Mouse (Mus musculus): ENCODE data around the gene Gm8890.
"Not testable (repeated sequence)": the region's sequence is repeated elsewhere in the genome, so short reads cannot be mapped to it uniquely, and the experiment has no call there.

Gene Gm8890

DNA sequence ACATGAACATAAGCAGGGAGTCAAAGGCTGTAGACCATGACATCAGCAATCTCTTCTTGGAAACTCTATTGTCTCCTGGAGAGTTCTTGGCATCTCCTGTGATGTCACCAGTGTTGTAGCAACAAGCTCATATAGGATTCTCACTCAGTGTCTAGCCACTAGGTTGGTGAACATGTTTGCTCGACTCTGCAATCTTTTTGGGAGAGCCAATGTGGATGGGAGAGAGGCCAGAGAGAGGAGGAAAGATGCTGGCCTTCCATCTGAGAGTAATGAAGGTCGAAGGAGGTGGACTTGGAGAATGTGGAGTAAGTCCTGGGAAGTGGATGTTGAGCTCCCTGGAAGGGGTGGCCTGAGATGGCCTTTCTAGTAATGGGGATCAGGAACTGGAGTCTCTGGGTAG lies at the start of gene Gm8890:
TSS of gene Gm8890 (plus strand) at position 301 of the 400 bp plus-strand sequence.
- DNase-seq (ENCODE audit: low spot score): not testable (repeated sequence)

DNA sequence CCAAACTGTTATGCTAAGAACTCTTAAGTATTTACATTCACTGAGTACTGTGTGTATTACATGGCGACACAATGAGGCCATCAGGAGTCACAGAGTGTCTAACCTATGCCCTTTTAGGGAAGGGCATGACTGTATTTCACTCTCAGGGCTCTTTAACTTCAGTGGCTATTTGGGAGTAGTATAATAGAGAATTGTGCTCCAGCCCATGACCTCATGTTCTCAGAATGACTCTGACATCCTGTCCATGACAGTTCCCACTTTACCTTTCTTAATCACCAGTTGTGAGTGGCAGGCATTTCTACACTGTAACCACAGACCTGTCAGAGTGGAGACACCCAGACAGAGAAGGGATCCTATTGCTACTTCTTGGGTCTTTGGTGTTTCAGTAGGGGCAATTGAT lies 388 bp downstream of the Gm8890 start:
- not testable (repeated sequence) for DNase-seq (ENCODE audit: low spot score)

Measured in ovary, postnatal 36 days (tissue).